Mouse (Mus musculus): ENCODE measurements around the gene Hist1h2bg.
"Not testable (repeated sequence)": the region's sequence is repeated elsewhere in the genome, so short reads cannot be mapped to it uniquely, and the experiment has no call there.

Hist1h2bg gene

DNA sequence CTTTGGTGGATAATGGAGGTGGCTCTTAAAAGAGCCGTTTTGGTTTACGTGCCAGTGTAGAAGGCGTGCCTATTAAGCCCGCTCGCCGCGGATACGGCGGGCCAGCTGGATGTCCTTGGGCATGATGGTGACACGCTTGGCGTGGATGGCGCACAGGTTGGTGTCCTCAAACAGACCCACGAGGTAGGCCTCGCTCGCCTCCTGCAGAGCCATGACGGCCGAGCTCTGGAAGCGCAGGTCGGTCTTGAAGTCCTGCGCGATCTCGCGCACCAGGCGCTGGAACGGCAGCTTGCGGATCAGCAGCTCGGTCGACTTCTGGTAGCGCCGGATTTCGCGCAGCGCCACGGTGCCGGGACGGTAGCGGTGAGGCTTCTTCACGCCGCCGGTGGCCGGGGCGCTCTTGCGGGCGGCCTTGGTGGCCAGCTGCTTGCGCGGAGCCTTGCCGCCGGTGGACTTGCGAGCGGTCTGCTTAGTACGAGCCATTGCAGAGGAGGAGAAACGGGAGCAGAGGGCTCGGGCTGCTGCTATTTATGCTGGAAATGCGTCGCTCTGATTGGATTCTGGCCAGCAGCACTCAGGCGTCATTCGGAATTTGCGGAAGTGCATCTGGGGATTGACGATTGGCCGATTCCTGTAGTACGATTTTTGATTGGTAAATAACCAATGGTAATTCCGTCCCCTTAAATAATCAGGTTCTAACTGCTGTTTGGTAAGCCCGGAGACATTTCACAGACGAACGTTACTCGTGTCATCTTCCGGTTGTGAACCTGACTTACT, 9.1 kb upstream of the Hist1h2bg start, which contains the start of gene Hist1h3e:
Gene Hist1h3e, minus strand, starts transcription at position 487 of the 777 bp plus-strand sequence.
- DNase-seq (ENCODE audit: low spot score in 2 of 2): peak; percentile 94 to 96

DNA sequence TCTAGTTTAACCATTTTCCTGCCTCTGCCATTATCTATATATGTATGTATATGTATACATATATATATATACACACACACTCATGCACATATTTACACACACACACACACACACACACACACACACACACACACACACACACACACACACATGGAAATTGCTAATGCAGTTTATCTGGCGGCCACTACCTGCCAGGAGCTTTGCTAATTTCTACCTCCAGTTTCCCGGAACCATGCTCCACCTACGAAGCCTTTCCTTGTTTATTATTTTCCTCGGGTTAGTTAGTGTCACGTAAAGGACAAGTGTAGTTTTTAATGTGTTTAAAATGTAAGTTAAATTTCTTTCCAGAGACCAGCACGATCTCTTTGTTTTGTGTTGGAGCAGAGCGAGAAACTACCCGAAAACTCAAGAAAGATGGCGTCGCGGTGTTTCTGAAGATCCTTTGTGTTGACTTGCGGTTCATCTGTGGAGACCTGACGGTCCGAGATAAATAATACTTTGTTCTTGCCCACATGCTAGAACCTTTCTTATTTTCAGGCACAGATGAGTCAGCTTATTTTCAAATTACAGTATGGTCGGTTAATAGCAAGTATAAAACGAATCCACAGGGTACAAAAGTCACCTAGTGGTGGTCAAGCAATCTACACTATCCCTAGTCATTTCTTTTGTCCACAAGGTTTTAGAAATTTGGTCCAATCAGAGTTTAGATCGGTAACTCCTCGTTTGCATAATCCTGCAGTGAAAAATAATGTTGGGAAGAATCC, 8.3 kb upstream of the Hist1h2bg start:
- DNase-seq (ENCODE audit: low spot score in 2 of 2): peak; percentile 27 to 54

GRCm38 (mm10) chr13:23564482-23564881, 6.7 kb upstream of the Hist1h2bg start:
- DNase-seq (ENCODE audit: low spot score in 2 of 2): no peak

DNA sequence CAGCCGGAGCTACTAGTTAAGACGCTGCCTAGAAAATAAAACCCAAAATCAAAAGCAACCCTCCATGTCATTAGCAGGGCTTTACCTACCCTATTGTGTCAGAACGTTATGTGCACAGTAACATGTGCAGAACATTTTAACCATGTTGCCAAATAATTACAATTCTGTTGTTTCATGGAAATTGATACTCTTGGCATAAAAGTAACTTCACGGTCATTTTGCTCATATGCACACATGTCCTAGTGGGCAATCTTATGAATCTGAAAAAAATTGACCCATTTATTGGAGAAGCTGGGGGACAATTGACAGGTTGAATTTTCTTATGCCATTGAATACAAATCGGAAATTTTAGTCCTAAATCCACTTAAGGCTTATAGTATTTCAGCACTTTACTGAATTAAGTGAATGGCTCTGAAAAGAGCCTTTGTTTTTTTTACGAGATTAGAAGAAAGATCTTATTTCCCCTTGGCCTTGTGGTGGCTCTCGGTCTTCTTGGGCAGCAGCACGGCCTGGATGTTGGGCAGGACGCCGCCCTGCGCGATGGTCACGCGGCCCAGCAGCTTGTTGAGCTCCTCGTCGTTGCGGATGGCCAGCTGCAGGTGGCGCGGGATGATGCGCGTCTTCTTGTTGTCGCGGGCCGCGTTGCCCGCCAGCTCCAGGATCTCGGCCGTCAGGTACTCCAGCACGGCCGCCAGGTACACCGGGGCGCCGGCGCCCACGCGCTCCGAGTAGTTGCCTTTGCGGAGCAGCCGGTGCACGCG, 755 bp upstream of the Hist1h2bg start:
- DNase-seq (ENCODE audit: low spot score in 2 of 2): not testable (repeated sequence)

- DNase-seq (ENCODE audit: low spot score in 2 of 2): not testable (repeated sequence)
Observed at GRCm38 (mm10) chr13:23571504-23572217, 465 bp downstream of the Hist1h2bg start.

DNA sequence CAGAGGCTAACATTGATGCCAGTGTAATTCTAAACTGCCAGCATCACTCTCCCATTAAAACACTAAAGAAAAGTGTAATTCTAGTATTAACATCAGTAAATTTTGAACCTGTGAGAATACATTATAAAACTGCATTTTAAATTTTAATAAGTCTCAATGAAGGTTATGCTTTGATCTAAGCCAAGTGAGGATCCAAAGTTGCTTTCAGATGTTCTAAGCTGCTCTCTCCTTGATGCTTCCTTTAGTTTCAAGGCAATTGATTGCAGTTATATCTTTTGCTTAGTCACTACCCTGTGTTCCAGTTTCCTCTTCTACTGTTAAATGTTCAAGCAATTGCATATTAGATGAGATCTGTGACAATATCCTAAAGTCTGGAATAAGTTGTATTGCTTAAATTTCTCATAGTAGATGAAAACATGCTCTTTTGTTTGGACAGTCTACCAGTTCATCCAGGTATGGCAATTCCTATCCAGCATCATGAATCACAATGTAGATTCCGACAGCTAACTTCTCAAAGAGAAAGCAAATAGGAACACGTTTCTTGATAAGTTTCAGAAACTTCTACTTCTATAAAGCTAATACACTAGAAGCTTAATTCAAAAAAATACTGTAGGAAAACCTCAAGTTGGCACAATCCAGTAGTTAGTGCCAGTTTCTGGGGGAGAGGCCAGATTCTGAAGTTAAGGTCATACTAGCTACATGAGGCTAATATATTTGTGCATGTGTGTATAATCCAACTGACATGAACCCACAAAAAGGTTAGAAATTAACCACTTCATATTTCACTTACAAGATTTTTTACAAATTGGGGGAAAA, 1.2 kb downstream of the Hist1h2bg start:
- no peak for DNase-seq (ENCODE audit: low spot score in 2 of 2)

GRCm38 (mm10) chr13:23573034-23573897, 2.1 kb downstream of the Hist1h2bg start:
- DNase-seq (ENCODE audit: low spot score in 2 of 2): not testable (repeated sequence)

DNA sequence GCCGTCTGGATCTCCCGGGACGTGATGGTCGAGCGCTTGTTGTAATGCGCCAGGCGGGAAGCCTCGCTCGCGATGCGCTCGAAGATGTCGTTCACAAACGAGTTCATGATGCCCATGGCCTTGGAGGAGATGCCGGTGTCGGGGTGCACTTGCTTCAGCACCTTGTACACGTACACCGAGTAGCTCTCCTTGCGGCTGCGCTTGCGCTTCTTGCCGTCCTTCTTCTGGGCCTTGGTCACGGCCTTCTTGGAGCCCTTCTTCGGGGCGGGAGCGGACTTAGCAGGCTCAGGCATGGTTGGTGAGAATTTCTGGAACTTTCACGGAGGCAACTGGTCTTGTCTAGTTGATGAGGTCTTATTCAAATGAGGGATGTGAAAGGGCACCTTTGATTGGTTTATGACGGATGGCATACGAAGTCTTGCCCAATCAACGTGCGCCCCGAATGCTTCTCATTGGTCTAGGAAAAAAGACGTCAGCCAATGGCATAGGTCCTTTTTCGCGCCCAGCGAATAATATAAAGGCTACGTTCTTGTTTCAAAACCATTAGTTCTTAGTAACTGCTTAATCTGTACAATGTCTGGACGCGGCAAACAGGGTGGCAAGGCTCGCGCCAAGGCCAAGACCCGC, 2.8 kb downstream of the Hist1h2bg start, which contains the start of the genes Hist1h2bf and Hist1h2ad:
Gene Hist1h2bf, minus strand, starts transcription at position 299 of the 627 bp plus-strand sequence.
Gene Hist1h2ad, plus strand, starts transcription at position 484 of the 627 bp plus-strand sequence.
- DNase-seq (ENCODE audit: low spot score in 2 of 2): peak; percentile 94 to 97

DNA sequence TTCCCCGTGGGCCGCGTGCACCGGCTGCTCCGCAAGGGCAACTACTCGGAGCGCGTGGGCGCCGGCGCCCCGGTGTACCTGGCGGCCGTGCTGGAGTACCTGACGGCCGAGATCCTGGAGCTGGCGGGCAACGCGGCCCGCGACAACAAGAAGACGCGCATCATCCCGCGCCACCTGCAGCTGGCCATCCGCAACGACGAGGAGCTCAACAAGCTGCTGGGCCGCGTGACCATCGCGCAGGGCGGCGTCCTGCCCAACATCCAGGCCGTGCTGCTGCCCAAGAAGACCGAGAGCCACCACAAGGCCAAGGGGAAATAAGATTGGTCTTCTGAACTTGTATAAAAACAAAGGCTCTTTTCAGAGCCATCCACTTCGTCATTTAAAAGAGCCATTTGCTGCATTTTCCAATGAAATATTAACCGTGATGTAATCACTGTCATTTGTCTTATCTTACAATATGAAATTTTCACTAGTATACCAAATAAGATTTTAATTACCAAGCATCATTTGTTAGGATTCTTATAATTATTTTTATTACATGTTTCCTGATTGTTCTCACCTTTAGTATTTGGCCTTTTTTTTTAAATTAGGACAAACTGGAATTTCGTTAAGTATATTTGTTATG, 3.5 kb downstream of the Hist1h2bg start:
- not testable (repeated sequence) for DNase-seq (ENCODE audit: low spot score in 2 of 2)

DNA sequence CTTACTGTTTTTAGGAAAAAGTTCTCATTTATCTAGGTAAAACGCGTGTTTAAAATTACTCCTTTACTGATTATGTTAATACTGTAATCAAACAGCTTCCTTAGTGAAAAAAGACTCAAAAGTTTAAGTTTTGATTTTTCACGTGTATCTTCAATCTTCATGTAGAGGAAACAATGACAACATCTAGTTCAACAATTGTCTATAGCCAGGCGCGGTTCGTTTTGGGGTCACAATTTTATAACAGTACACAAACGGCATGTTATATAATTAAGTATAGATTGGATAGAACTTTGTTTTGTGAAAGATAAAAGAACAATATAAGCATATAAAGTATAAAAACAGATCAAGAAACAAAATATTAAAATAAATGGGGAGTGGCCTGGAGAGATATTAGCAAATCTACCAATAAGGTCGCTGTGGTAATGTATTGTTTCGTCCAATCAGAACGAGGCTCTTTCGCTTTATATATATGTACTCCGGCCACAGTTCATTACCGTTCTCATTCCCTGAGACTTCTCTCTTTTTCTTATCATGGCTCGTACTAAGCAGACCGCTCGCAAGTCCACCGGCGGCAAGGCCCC, 4.2 kb downstream of the Hist1h2bg start, which contains the start of gene Hist1h3d:
Gene Hist1h3d, plus strand, starts transcription at position 493 of the 581 bp plus-strand sequence.
- DNase-seq (ENCODE audit: low spot score in 2 of 2): peak; percentile 76 to 87

DNA sequence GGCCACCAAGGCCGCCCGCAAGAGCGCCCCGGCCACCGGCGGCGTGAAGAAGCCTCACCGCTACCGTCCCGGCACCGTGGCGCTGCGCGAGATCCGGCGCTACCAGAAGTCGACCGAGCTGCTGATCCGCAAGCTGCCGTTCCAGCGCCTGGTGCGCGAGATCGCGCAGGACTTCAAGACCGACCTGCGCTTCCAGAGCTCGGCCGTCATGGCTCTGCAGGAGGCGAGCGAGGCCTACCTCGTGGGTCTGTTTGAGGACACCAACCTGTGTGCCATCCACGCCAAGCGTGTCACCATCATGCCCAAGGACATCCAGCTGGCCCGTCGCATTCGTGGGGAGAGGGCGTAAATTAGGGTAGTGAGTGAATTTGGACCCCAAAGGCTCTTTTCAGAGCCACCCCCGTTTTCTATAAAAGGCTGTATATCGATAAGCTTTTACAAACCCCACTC, 4.7 kb downstream of the Hist1h2bg start:
- DNase-seq (ENCODE audit: low spot score in 2 of 2): not testable (repeated sequence)

DNA sequence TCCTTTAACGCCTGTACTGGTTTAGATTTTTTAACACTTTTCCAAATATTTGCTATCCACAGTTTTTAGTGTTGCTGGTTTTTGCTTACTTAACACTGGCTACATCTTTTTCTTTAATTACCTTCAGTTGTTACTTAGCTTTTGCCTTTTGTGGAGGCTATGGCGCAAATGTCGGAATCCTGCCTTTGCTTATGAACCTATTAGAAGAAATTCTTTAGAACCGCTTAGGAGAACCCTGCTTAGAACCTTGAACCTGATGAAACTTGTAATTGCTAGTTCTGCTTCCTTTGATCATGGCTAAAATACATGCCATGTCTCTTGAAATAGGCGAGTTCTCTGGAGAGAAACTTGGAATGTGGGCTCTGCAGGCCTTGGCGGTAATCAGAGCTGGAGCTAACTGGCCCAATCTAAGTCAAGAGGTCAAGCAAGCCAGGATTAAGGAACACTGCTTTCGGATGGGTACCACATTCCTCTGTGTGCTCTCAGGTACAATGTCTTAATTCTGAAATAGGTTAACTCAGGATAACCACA, 5.2 kb downstream of the Hist1h2bg start:
- DNase-seq (ENCODE audit: low spot score in 2 of 2): no peak

- DNase-seq (ENCODE audit: low spot score in 2 of 2): no peak
Observed at GRCm38 (mm10) chr13:23576906-23577639, 5.9 kb downstream of the Hist1h2bg start.

DNA sequence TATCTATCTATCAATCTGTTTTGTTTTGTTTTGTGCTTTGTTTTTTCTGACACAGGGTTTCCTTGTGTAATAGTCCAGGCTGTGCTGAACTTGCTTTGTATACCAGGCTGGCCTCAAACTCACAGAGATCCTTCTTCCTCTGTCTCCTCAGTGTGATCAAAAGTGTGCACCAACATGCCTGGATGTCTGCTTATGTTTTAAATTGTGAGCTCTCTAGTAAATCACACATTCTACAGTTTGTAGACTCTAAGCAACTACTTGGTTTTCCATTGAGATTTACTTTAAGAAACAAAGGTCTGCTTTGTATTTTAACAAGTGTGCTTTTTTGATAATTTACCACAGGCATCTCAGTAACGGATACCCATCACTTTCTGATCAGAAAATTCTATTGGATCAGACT, 6.6 kb downstream of the Hist1h2bg start:
- DNase-seq (ENCODE audit: low spot score in 2 of 2): no peak

DNA sequence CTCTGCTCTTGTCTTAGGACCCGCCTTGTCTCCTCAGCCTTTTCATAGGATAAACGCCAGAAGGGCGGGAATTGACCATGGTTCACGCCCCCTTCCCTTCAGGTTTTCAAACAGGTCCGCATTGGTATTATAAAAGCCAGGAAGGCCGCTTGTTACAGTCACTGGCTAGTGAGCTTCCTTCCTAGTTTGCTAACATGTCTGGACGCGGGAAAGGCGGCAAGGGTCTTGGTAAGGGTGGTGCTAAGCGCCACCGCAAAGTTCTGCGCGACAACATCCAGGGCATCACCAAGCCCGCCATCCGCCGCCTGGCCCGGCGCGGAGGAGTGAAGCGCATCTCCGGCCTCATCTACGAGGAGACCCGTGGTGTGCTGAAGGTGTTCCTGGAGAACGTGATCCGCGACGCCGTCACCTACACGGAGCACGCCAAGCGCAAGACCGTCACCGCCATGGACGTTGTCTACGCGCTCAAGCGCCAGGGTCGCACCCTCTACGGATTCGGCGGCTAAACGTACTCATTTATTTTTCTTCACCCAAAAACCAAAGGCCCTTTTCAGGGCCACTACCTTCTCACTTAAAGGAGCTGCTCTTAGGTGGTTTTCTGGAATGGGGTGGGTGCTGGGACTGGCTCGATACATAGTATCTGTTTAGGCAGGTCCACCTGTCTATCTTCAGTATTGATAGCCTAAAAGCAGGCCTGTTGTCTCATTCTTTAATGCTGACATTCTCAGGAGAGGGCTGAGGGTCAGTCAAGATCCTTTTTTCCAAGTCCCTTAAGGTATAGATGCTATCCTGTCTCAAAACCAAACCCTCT, 10.4 kb downstream of the Hist1h2bg start, which contains the start of gene Hist1h4d:
Gene Hist1h4d, plus strand, starts transcription at position 191 of the 811 bp plus-strand sequence.
- DNase-seq (ENCODE audit: low spot score in 2 of 2): peak; percentile 95 to 98

Data from spleen, postnatal 36 days (tissue).